Mouse (Mus musculus): ENCODE results near the gene Ablim2. TPM values are rescaled to one million over a fixed set of nuclear protein-coding genes. Genes with fewer than 3 reads are reported as not detected.

Gene Ablim2
- polyA plus RNA-seq, 1 experiment from 2014 or later: 2.5 TPM

DNA sequence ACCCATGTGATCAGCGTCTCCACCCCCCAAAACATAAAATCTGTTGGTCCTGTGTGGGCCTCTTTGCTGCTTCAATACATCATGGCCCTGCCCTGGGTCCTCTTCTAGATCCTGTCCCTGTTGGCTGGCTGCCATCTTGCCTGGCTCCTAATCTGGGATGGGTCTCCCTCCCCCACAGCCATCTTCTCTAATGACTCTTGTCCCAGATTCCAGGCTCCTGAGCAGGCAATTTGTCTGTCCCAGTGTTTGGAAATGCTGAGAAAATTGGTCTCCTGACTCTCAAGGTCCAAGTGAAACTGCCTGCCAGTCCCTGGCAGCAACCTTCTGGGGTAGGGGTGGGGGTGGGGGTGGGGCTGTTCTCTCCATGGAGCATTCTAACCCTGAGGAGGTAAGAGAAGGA lies 37.8 kb upstream of the Ablim2 start:
- no peak overlapping the region for H3K27ac ChIP-seq (ENCODE audit: low read depth, low read length)
- 88% methylated on average over 1 of the region's 1 CpGs for WGBS (ENCODE audit: insufficient replicate concordance)
- H3K27me3 ChIP-seq (ENCODE audit: control insufficient read depth, insufficient read depth, low read length): no peaks in the 10 kb centered on the region
- no peak overlapping the region for H3K9ac ChIP-seq (ENCODE audit: low read depth, low read length)
- H3K9me3 ChIP-seq (replicated peaks; ENCODE audit: control insufficient read depth, low read length): no peaks in the 10 kb centered on the region
- no peak for ATAC-seq (replicated peaks; ENCODE audit: insufficient number of reproducible peaks, low FRiP score, low TSS enrichment)
- no peak overlapping the region for H3K4me3 ChIP-seq (ENCODE audit: low read depth, low read length)
- no peaks in the 10 kb centered on the region for H3K36me3 ChIP-seq (ENCODE audit: control insufficient read depth, insufficient read depth, low read length)
- peaks cover 34% of the 10 kb centered on the region for H3K4me1 ChIP-seq (ENCODE audit: control insufficient read depth, insufficient read depth, low read length)
- H3K4me2 ChIP-seq: no peak overlapping the region

DNA sequence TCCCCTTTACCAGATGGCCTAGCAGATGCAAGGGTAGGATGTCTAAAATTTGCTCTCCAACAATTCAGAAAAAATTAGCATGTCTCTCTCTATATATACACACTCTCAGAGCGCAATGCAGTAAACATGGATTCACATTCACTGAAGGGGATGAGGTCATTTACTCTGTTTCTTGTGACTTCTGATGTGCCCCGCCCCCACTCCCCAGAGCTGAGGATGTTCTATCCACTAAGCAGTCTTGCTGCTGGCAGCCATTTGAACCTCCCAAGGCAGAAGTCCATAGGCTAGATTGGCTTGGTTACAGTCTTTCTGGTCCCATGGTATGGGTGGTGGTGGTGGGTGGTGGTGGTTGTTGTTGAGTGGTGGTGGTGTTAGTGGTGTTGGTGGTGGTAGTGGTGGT lies 35.7 kb upstream of the Ablim2 start:
- H3K27ac ChIP-seq (ENCODE audit: low read depth, low read length): no peak overlapping the region
- no peaks in the 10 kb centered on the region for H3K27me3 ChIP-seq (ENCODE audit: control insufficient read depth, insufficient read depth, low read length)
- no peak for ATAC-seq (replicated peaks; ENCODE audit: insufficient number of reproducible peaks, low FRiP score, low TSS enrichment)
- no peaks in the 10 kb centered on the region for H3K9me3 ChIP-seq (replicated peaks; ENCODE audit: control insufficient read depth, low read length)
- WGBS (ENCODE audit: insufficient replicate concordance): 85% methylated on average over 2 of the region's 2 CpGs
- H3K36me3 ChIP-seq (ENCODE audit: control insufficient read depth, insufficient read depth, low read length): no peaks in the 10 kb centered on the region
- peaks cover 34% of the 10 kb centered on the region for H3K4me1 ChIP-seq (ENCODE audit: control insufficient read depth, insufficient read depth, low read length)
- H3K4me3 ChIP-seq (ENCODE audit: low read depth, low read length): no peak overlapping the region
- no peak overlapping the region for H3K4me2 ChIP-seq
- H3K9ac ChIP-seq (ENCODE audit: low read depth, low read length): no peak overlapping the region

DNA sequence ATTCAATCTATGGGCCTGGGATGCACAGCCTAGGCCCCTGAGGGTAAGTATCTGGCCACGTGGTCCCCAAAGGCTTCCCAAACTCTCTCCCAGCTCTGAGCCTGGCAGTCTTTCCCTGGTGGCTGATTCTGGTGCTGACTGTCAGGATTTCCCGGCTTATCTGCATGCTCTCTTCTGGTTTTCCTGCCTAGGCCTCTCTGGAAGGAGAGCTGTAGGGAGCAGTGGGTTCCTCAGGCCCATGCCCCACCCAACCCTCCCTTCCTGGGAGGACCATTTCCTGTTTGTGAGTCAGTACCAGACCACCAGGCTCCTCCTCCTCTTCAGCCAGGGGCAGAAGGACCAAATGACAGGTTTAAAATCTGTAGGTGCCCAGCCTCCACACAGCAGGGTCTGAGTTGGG lies 35.0 kb upstream of the Ablim2 start:
- Histone ChIP-seq H3K9ac (ENCODE audit: low read depth, low read length) (no peak overlapping the region), H3K36me3 (ENCODE audit: control insufficient read depth, insufficient read depth, low read length) (no peaks in the 10 kb centered on the region), H3K4me2 (no peak overlapping the region), H3K27me3 (ENCODE audit: control insufficient read depth, insufficient read depth, low read length) (no peaks in the 10 kb centered on the region), H3K9me3 (replicated peaks; ENCODE audit: control insufficient read depth, low read length) (no peaks in the 10 kb centered on the region), H3K27ac (ENCODE audit: low read depth, low read length) (peak overlapping the region; percentile 76), H3K4me1 (ENCODE audit: control insufficient read depth, insufficient read depth, low read length) (peaks cover 34% of the 10 kb centered on the region), H3K4me3 (ENCODE audit: low read depth, low read length) (no peak overlapping the region)
- no peak for ATAC-seq (replicated peaks; ENCODE audit: insufficient number of reproducible peaks, low FRiP score, low TSS enrichment)
- WGBS (ENCODE audit: insufficient replicate concordance): 15% methylated on average over 2 of the region's 2 CpGs

DNA sequence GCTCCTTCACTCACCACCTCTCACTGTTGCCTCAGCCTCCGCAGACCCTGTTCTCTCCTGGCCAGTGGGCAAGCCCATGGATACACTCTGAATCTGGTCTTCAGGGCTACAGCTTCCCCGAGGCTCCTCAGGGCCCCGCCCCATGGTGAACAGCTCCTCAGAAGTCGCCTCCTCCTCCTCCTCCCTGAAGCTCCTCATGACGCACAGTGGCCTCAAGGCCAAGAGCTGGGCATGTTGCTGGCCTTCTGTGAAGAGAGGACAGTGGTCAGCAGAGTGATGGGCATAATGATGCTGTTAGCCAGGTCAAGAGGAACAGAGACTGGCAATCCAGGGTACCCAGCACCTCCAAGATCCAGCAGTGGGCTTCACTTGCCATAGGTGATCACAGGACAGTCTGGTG lies 33.8 kb upstream of the Ablim2 start:
- Histone ChIP-seq H3K27me3 (ENCODE audit: control insufficient read depth, insufficient read depth, low read length) (no peaks in the 10 kb centered on the region), H3K36me3 (ENCODE audit: control insufficient read depth, insufficient read depth, low read length) (no peaks in the 10 kb centered on the region), H3K9ac (ENCODE audit: low read depth, low read length) (no peak overlapping the region), H3K4me3 (ENCODE audit: low read depth, low read length) (no peak overlapping the region), H3K4me1 (ENCODE audit: control insufficient read depth, insufficient read depth, low read length) (peaks cover 33% of the 10 kb centered on the region), H3K4me2 (no peak overlapping the region), H3K27ac (ENCODE audit: low read depth, low read length) (no peak overlapping the region), H3K9me3 (replicated peaks; ENCODE audit: control insufficient read depth, low read length) (no peaks in the 10 kb centered on the region)
- ATAC-seq (replicated peaks; ENCODE audit: insufficient number of reproducible peaks, low FRiP score, low TSS enrichment): no peak
- WGBS (ENCODE audit: insufficient replicate concordance): 69% methylated on average over 5 of the region's 5 CpGs

DNA sequence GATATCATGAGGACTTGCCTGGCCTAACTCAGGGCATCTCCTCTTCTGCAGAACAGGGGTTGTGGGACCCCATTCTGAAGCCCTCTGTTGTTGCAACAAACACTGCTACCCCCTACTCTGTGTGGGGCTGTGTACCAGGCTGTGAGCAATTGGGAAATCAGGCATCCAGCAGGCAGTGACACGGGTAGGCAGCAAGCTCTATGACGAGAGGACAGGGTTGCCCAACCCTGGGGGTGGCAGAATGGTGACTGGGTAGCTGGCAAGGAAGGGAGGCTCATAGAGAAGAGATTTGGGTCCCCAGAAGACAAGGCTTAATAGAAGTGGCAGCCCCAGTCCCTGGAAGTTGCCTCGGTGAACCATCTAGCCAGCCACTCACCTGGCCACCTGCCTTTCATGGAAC lies 31.8 kb upstream of the Ablim2 start:
- Histone ChIP-seq H3K4me1 (ENCODE audit: control insufficient read depth, insufficient read depth, low read length) (peaks cover 19% of the 10 kb centered on the region), H3K9ac (ENCODE audit: low read depth, low read length) (no peak overlapping the region), H3K36me3 (ENCODE audit: control insufficient read depth, insufficient read depth, low read length) (no peaks in the 10 kb centered on the region), H3K27ac (ENCODE audit: low read depth, low read length) (no peak overlapping the region), H3K4me2 (no peak overlapping the region), H3K9me3 (replicated peaks; ENCODE audit: control insufficient read depth, low read length) (no peaks in the 10 kb centered on the region), H3K27me3 (ENCODE audit: control insufficient read depth, insufficient read depth, low read length) (no peaks in the 10 kb centered on the region), H3K4me3 (ENCODE audit: low read depth, low read length) (no peak overlapping the region)
- WGBS (ENCODE audit: insufficient replicate concordance): 78% methylated on average over 3 of the region's 3 CpGs
- ATAC-seq (replicated peaks; ENCODE audit: insufficient number of reproducible peaks, low FRiP score, low TSS enrichment): no peak

DNA sequence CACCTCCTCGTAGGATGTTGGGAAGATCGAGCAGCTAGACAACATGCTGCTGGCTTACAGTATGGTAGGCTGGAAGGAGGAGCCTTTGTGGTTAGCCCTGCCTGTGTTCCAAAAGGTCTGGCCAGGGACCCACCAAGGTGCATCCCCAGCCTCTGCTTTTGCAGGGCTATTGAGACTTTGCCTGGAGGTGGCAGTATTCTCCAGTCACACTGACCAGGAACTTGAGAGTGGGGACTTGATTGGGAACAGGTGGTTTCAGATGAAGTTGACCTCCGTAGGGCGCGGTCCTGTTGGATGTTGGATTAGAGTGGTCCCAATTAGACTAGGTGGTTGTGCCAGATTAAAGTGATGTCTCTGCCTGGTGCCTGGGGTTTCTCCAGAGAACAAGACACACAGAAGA lies 30.2 kb upstream of the Ablim2 start:
- no peak overlapping the region for H3K4me3 ChIP-seq (ENCODE audit: low read depth, low read length)
- WGBS (ENCODE audit: insufficient replicate concordance): 87% methylated on average over 5 of the region's 5 CpGs
- no peaks in the 10 kb centered on the region for H3K9me3 ChIP-seq (replicated peaks; ENCODE audit: control insufficient read depth, low read length)
- ATAC-seq (replicated peaks; ENCODE audit: insufficient number of reproducible peaks, low FRiP score, low TSS enrichment): no peak
- no peak overlapping the region for H3K9ac ChIP-seq (ENCODE audit: low read depth, low read length)
- H3K27ac ChIP-seq (ENCODE audit: low read depth, low read length): no peak overlapping the region
- peaks cover 16% of the 10 kb centered on the region for H3K4me1 ChIP-seq (ENCODE audit: control insufficient read depth, insufficient read depth, low read length)
- no peaks in the 10 kb centered on the region for H3K36me3 ChIP-seq (ENCODE audit: control insufficient read depth, insufficient read depth, low read length)
- no peaks in the 10 kb centered on the region for H3K27me3 ChIP-seq (ENCODE audit: control insufficient read depth, insufficient read depth, low read length)
- H3K4me2 ChIP-seq: peak overlapping the region; percentile 50

DNA sequence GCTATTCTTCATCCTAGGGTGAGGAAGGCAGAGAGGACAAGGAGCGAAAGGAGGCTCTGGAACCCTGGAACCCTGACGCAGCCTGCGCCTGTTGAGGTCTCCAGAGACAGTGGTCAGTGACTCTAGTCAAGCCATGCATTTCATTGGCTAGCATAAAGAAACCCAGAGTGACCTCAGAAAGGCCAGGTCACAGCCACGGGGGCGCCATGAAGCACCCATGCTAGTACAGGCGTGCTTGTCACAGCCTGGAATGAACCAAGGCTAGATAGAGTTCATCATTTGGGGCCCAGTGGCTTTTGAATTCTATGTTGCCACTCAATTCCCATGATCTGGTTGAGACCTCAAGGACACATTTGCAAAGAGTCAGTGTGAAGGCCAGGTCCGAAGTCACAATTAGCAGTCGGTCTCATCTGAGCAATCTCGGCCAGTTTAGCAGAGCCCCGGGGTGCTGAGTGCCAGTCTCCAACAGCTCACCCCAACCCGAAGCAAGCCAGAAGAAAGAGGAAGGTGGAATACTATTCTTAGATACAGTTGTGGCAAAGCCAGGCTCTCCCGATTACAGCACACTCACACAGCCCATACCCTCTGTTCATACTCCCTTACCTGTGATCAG lies 29.2 kb upstream of the Ablim2 start:
- H3K27me3 ChIP-seq (ENCODE audit: control insufficient read depth, insufficient read depth, low read length): no peaks in the 10 kb centered on the region
- H3K4me1 ChIP-seq (ENCODE audit: control insufficient read depth, insufficient read depth, low read length): peaks cover 6% of the 10 kb centered on the region; the same call in 1 of the 2 replicates
- H3K4me3 ChIP-seq (ENCODE audit: low read depth, low read length): peak overlapping the region; percentile 31
- no peak for ATAC-seq (replicated peaks; ENCODE audit: insufficient number of reproducible peaks, low FRiP score, low TSS enrichment)
- WGBS (ENCODE audit: insufficient replicate concordance): 68% methylated on average over 12 of the region's 12 CpGs
- H3K27ac ChIP-seq (ENCODE audit: low read depth, low read length): peak overlapping the region; percentile 65
- H3K36me3 ChIP-seq (ENCODE audit: control insufficient read depth, insufficient read depth, low read length): no peaks in the 10 kb centered on the region
- H3K9ac ChIP-seq (ENCODE audit: low read depth, low read length): peak overlapping the region; percentile 48; the same call in 1 of the 2 replicates
- H3K4me2 ChIP-seq: peak overlapping the region; percentile 50
- H3K9me3 ChIP-seq (replicated peaks; ENCODE audit: control insufficient read depth, low read length): no peaks in the 10 kb centered on the region

DNA sequence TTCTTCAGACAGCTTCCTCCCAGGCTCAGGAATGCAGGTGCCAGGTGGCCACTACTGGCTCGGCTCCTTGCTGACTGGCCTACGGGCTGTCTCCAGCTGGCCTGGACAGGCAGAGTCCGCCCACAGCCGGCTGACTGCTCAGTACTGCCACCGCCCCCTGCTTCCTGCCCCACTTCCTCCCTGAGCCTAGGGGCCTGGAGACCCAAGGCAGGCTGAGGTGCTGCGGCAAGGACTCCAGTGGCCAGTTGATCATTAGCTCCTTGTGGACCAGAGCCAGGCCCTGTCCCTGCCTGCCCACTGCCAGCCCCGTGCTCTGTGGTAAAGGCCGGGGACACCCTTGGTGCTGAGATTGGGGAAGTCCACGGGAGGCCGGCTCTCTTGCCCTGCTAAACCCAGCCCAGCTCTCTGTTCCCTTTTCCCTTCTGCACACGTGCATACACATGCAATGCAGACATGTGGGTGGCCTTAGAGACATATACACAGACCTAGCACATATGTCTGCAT lies 28.7 kb upstream of the Ablim2 start:
- Histone ChIP-seq H3K36me3 (ENCODE audit: control insufficient read depth, insufficient read depth, low read length) (no peaks in the 10 kb centered on the region), H3K4me2 (peak overlapping the region; percentile 50), H3K9me3 (replicated peaks; ENCODE audit: control insufficient read depth, low read length) (no peaks in the 10 kb centered on the region), H3K4me3 (ENCODE audit: low read depth, low read length) (peak overlapping the region; percentile 31), H3K4me1 (ENCODE audit: control insufficient read depth, insufficient read depth, low read length) (0 out of 2 replicates have a peak, but pooled peaks cover 4% of the 10 kb centered on the region), H3K9ac (ENCODE audit: low read depth, low read length) (peak overlapping the region; percentile 48; the same call in 1 of the 2 replicates), H3K27ac (ENCODE audit: low read depth, low read length) (peak overlapping the region; percentile 65), H3K27me3 (ENCODE audit: control insufficient read depth, insufficient read depth, low read length) (no peaks in the 10 kb centered on the region)
- 51% methylated on average over 11 of the region's 11 CpGs for WGBS (ENCODE audit: insufficient replicate concordance)
- ATAC-seq (replicated peaks; ENCODE audit: insufficient number of reproducible peaks, low FRiP score, low TSS enrichment): peak; percentile 60; the same call in 1 of the 2 replicates

DNA sequence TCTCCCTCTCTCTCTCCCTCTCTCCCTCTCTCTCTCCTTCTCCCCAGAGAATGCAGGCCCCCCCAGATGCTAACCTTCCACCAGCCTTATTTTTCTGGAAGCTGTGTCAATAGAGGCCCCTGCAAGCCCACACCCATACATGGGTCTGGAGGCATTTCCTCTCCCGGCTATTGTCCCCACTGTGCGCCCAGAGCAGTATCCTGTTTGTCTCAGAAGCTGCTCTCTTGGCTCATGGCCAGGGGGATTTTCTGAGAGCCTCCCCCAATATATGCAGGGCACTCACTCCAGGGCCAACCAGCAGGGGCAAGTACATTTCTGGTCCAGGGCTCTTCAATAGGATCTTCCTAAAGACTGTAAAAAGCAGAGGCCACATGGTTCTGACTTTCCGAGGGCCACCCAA lies 27.8 kb upstream of the Ablim2 start:
- Histone ChIP-seq H3K9me3 (replicated peaks; ENCODE audit: control insufficient read depth, low read length) (no peaks in the 10 kb centered on the region), H3K9ac (ENCODE audit: low read depth, low read length) (no peak overlapping the region), H3K4me2 (no peak overlapping the region), H3K36me3 (ENCODE audit: control insufficient read depth, insufficient read depth, low read length) (no peaks in the 10 kb centered on the region), H3K4me3 (ENCODE audit: low read depth, low read length) (no peak overlapping the region), H3K27ac (ENCODE audit: low read depth, low read length) (peak overlapping the region; percentile 65), H3K27me3 (ENCODE audit: control insufficient read depth, insufficient read depth, low read length) (0 out of 2 replicates have a peak, but pooled peaks cover 3% of the 10 kb centered on the region), H3K4me1 (ENCODE audit: control insufficient read depth, insufficient read depth, low read length) (0 out of 2 replicates have a peak, but pooled peaks cover 4% of the 10 kb centered on the region)
- WGBS (ENCODE audit: insufficient replicate concordance): 61% methylated on average over 3 of the region's 3 CpGs
- no peak; the same call in 1 of the 2 replicates for ATAC-seq (replicated peaks; ENCODE audit: insufficient number of reproducible peaks, low FRiP score, low TSS enrichment)
